Mouse (Mus musculus): ENCODE data around the gene Zfp84.
A peak's percentile ranks its signal among the peaks of the same experiment; 100 is the strongest.

Gene Zfp84

GRCm38 (mm10) chr7:29818619-29819254 lies 50.4 kb downstream of the Zfp84 start:
- peak; percentile 90 for DNase-seq

- DNase-seq = no peak
These were observed 59.6 kb downstream of the Zfp84 start for GRCm38 (mm10) chr7:29828001-29828400.
